Mouse (Mus musculus): ENCODE data around the gene Pmpca.

Gene Pmpca

GRCm38 (mm10) chr2:26389154-26389690 is at the start of gene Pmpca, which contains the start of gene Entr1:
Gene Pmpca, plus strand, starts transcription at chr2:26389339.
Gene Entr1, minus strand, starts transcription at chr2:26389316.
- DNase-seq (ENCODE audit: extremely low read depth, low read depth) = peak; percentile 37

- DNase-seq (ENCODE audit: extremely low read depth, low read depth) = no peak
Measured at GRCm38 (mm10) chr2:26341510-26341981, 47.6 kb upstream of the Pmpca start.

- no peak for DNase-seq (ENCODE audit: extremely low read depth, low read depth)
Measured at GRCm38 (mm10) chr2:26342044-26342443, 47.1 kb upstream of the Pmpca start.

- no peak for DNase-seq (ENCODE audit: extremely low read depth, low read depth)
Measured at GRCm38 (mm10) chr2:26342609-26343490, 46.3 kb upstream of the Pmpca start.

- DNase-seq (ENCODE audit: extremely low read depth, low read depth) = no peak
Measured at GRCm38 (mm10) chr2:26348241-26348640, 40.9 kb upstream of the Pmpca start.

GRCm38 (mm10) chr2:26351358-26352290 is 37.5 kb upstream of the Pmpca start, which contains the start of gene Dnlz:
Gene Dnlz, minus strand, starts transcription at chr2:26352110.
- peak; percentile 70 for DNase-seq (ENCODE audit: extremely low read depth, low read depth)

GRCm38 (mm10) chr2:26352291-26352910 is 36.7 kb upstream of the Pmpca start:
- DNase-seq (ENCODE audit: extremely low read depth, low read depth) = no peak

- DNase-seq (ENCODE audit: extremely low read depth, low read depth) = no peak
Measured at GRCm38 (mm10) chr2:26353066-26353980, 35.8 kb upstream of the Pmpca start.

- DNase-seq (ENCODE audit: extremely low read depth, low read depth) = no peak
Measured at GRCm38 (mm10) chr2:26354401-26354800, 34.7 kb upstream of the Pmpca start.

GRCm38 (mm10) chr2:26356231-26356630 is 32.9 kb upstream of the Pmpca start:
- DNase-seq (ENCODE audit: extremely low read depth, low read depth) = no peak

- no peak for DNase-seq (ENCODE audit: extremely low read depth, low read depth)
Measured at GRCm38 (mm10) chr2:26356678-26357077, 32.5 kb upstream of the Pmpca start.

GRCm38 (mm10) chr2:26357484-26357883 is 31.7 kb upstream of the Pmpca start:
- no peak for DNase-seq (ENCODE audit: extremely low read depth, low read depth)

- no peak for DNase-seq (ENCODE audit: extremely low read depth, low read depth)
Measured at GRCm38 (mm10) chr2:26358667-26359320, 30.3 kb upstream of the Pmpca start.

GRCm38 (mm10) chr2:26359983-26360382 is 29.2 kb upstream of the Pmpca start:
- no peak for DNase-seq (ENCODE audit: extremely low read depth, low read depth)

- peak; percentile 55 for DNase-seq (ENCODE audit: extremely low read depth, low read depth)
Measured at GRCm38 (mm10) chr2:26360772-26361171, 28.4 kb upstream of the Pmpca start, which contains the start of gene Card9. Gene Card9, minus strand, starts transcription at chr2:26360918.

- no peak for DNase-seq (ENCODE audit: extremely low read depth, low read depth)
Measured at GRCm38 (mm10) chr2:26362991-26363390, 26.1 kb upstream of the Pmpca start.

- DNase-seq (ENCODE audit: extremely low read depth, low read depth) = no peak
Measured at GRCm38 (mm10) chr2:26363481-26363880, 25.7 kb upstream of the Pmpca start.

- no peak for DNase-seq (ENCODE audit: extremely low read depth, low read depth)
Measured at GRCm38 (mm10) chr2:26364738-26365465, 24.2 kb upstream of the Pmpca start.

- no peak for DNase-seq (ENCODE audit: extremely low read depth, low read depth)
Measured at GRCm38 (mm10) chr2:26367911-26368310, 21.2 kb upstream of the Pmpca start.
